Mouse (Mus musculus) E14TG2a.4 (cell line): ENCODE measurements around the gene Cd276.
"Not testable (repeated sequence)": the region's sequence is repeated elsewhere in the genome, so short reads cannot be mapped to it uniquely, and the experiment has no call there.

Experiments used
- H3K27me3 ChIP-seq: 2 replicates; pipeline ENCODE4 v1.6.1; 2014; ENCODE audit warnings: low read length, control low read depth; ENCODE audit not compliant: insufficient read depth
- H3K36me3 ChIP-seq: 2 replicates; pipeline ENCODE4 v1.6.1; 2014; ENCODE audit warnings: low read length, control low read depth; ENCODE audit not compliant: insufficient read depth
- H3K4me1 ChIP-seq: replicated peaks from 2 replicates; pipeline ENCODE4 v1.6.1; 2014; ENCODE audit warnings: low read depth, low read length, control low read depth
- H3K4me3 ChIP-seq: replicated peaks from 2 replicates; pipeline ENCODE4 v1.5.1; 2014; ENCODE audit warnings: mild to moderate bottlenecking, low read length
- H3K9me3 ChIP-seq: 2 replicates; pipeline ENCODE4 v1.6.1; 2014; ENCODE audit warnings: low read length, control low read depth
- CTCF ChIP-seq: conservative IDR thresholded peaks from 2 replicates; pipeline ENCODE4 v1.5.1; 2014; ENCODE audit warnings: low read length
- NANOG ChIP-seq: IDR thresholded peaks from 2 replicates; pipeline ENCODE4 v1.6.1; 2014; ENCODE audit warnings: borderline replicate concordance, low read length, mixed read lengths
- POU5F1 ChIP-seq: IDR thresholded peaks from 2 replicates; pipeline ENCODE4 v1.6.1; 2014; ENCODE audit warnings: low read length, borderline replicate concordance

Gene Cd276

GRCm38 (mm10) chr9:58578669-58579068 lies 23.4 kb upstream of the Cd276 start:
- Histone ChIP-seq H3K36me3 (no peaks in the 10 kb centered on the region), H3K27me3 (peaks cover 6% of the 10 kb centered on the region; the same call in 1 of the 2 replicates), H3K9me3 (no peaks in the 10 kb centered on the region), H3K4me1 (peaks cover 17% of the 10 kb centered on the region), H3K4me3 (no peak overlapping the region)
- TF ChIP-seq NANOG (no peak), CTCF (peak; percentile 96), POU5F1 (no peak)

GRCm38 (mm10) chr9:58571001-58571400 lies 15.8 kb upstream of the Cd276 start:
- H3K36me3 ChIP-seq, result no peaks in the 10 kb centered on the region
- H3K4me1 ChIP-seq, result peaks cover 49% of the 10 kb centered on the region
- no peaks in the 10 kb centered on the region for H3K27me3 ChIP-seq
- no peaks in the 10 kb centered on the region for H3K9me3 ChIP-seq
- TF ChIP-seq NANOG, result peak; percentile 6; the same call in 1 of the 2 replicates
- no peak for TF ChIP-seq POU5F1
- no peak overlapping the region for H3K4me3 ChIP-seq

DNA sequence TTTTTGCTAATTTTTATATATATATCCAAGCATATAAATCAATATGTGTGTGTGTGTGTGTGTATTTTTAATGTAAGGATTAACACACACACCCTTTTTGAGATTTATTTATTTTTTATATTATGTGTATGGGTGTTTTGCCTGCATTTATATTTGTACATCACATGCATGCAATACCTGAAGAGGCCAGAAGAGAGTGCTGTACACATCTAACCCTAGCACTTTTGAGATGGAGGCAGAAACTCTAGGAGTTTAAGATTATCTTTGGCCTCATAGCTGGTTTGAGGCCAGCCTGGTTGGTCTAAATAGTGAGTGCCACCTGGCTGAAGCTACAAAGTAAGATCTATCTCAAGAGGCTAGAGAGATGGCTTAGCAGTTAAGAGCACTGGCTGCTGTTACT lies 12.4 kb upstream of the Cd276 start:
- H3K27me3 ChIP-seq, result 0 out of 2 replicates have a peak, but pooled peaks cover 4% of the 10 kb centered on the region
- TF ChIP-seq CTCF (peak; percentile 96), POU5F1 (no peak)
- H3K9me3 ChIP-seq, result no peaks in the 10 kb centered on the region

DNA sequence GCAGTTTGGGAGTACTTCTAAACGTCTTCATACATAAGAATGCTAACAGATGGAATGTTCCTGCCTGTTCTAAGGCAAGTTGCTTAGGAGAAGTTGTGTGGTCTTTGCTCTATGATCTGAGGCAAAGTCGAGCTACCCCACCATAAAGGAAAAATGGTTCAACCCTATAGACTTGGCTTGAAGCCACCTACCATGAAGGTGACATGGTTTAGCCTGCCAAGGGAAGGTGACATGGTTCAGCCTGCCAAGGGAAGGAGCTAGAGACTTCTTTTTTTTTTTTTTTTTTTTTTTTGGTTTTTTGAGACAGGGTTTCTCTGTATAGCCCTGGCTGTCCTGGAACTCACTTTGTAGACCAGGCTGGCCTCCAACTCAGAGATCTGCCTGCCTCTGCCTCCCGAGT lies 10.7 kb upstream of the Cd276 start:
- not testable (repeated sequence) for H3K27me3 ChIP-seq, H3K36me3 ChIP-seq, H3K4me3 ChIP-seq, H3K9me3 ChIP-seq
- peaks cover 47% of the 10 kb centered on the region for H3K4me1 ChIP-seq

More for the DNA sequence above, 12.4 kb upstream of the Cd276 start:
- H3K4me1 ChIP-seq, result peaks cover 52% of the 10 kb centered on the region
- no peak overlapping the region for H3K4me3 ChIP-seq
- H3K36me3 ChIP-seq, result no peaks in the 10 kb centered on the region

DNA sequence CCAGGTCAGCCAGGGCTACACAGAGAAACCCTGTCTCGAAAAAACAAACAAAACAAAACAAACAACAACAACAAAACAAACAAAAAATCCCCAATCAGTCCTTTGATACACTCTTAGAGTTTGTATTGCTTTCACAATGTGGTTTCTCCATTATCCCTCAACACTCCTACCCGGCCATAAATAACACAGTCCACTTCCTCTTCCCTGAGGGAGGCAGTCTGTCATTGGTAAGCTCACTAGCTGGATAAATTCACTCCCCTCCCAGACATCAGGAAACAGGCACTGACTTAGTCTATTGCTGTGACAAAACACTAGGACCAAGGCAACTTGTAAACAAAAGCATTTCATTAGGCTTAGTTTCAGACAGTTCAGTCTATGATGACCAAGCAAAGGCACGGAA lies 5.0 kb upstream of the Cd276 start:
- H3K4me3 ChIP-seq, result no peak overlapping the region
- TF ChIP-seq POU5F1 (no peak), CTCF (no peak), NANOG (no peak)
- H3K9me3 ChIP-seq, result no peaks in the 10 kb centered on the region
- 0 out of 2 replicates have a peak, but pooled peaks cover 4% of the 10 kb centered on the region for H3K27me3 ChIP-seq
- no peaks in the 10 kb centered on the region for H3K36me3 ChIP-seq
- peaks cover 64% of the 10 kb centered on the region for H3K4me1 ChIP-seq

GRCm38 (mm10) chr9:58557457-58558455 lies 2.5 kb upstream of the Cd276 start:
- H3K36me3 ChIP-seq, result peaks cover 4% of the 10 kb centered on the region; the same call in 1 of the 2 replicates
- peaks cover 75% of the 10 kb centered on the region for H3K4me1 ChIP-seq
- no peak for TF ChIP-seq POU5F1
- no peak for TF ChIP-seq CTCF
- TF ChIP-seq NANOG, result no peak
- H3K4me3 ChIP-seq, result no peak overlapping the region; the same call in 1 of the 2 replicates
- no peaks in the 10 kb centered on the region for H3K9me3 ChIP-seq
- no peaks in the 10 kb centered on the region for H3K27me3 ChIP-seq

GRCm38 (mm10) chr9:58556627-58557026 lies 1.4 kb upstream of the Cd276 start:
- no peak for TF ChIP-seq NANOG
- no peak for TF ChIP-seq CTCF
- no peak for TF ChIP-seq POU5F1
- H3K36me3 ChIP-seq, result peaks cover 15% of the 10 kb centered on the region
- H3K4me1 ChIP-seq, result peaks cover 80% of the 10 kb centered on the region
- no peak overlapping the region for H3K4me3 ChIP-seq
- no peaks in the 10 kb centered on the region for H3K9me3 ChIP-seq
- no peaks in the 10 kb centered on the region for H3K27me3 ChIP-seq

DNA sequence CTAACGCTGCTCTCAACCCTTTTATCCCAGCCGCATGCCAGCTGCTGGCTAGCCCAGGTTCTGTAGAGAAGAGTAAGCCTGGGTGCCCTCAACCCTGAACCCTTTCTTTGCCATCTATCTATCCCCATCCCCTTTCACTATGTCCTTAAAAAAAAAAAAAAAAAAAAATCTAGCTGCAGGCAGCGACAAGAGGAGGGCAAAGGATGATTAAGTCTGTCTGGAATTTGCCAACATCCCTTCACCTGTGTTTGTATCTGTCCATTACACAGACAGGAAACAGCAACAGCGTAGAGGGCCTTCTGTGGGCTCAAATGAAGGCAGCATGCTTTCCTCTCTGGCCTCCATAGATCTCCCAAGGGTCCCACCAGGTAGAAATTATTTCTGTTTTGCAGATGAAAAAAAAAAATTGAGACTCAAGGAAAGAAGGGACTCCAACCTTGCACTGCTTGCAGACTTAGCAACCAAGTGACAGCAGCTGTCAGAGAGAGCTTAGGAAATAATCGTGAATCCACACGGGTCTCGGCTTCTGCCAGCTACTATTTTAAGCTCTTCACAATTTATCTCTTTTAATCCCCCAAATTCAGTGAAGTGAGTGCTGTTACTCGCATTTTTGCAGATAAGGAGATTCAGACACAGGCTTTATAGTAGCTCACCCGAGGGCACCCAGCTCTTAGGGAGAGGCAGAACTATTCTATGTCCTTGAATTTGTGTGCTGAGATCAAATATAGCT lies 613 bp upstream of the Cd276 start:
- Histone ChIP-seq H3K36me3 (peaks cover 21% of the 10 kb centered on the region), H3K9me3 (no peaks in the 10 kb centered on the region), H3K4me3 (peak overlapping the region; percentile 91), H3K4me1 (peaks cover 88% of the 10 kb centered on the region), H3K27me3 (no peaks in the 10 kb centered on the region)
- no peak for TF ChIP-seq CTCF
- TF ChIP-seq NANOG, result no peak
- TF ChIP-seq POU5F1, result no peak
